In the genomic region with DNA sequence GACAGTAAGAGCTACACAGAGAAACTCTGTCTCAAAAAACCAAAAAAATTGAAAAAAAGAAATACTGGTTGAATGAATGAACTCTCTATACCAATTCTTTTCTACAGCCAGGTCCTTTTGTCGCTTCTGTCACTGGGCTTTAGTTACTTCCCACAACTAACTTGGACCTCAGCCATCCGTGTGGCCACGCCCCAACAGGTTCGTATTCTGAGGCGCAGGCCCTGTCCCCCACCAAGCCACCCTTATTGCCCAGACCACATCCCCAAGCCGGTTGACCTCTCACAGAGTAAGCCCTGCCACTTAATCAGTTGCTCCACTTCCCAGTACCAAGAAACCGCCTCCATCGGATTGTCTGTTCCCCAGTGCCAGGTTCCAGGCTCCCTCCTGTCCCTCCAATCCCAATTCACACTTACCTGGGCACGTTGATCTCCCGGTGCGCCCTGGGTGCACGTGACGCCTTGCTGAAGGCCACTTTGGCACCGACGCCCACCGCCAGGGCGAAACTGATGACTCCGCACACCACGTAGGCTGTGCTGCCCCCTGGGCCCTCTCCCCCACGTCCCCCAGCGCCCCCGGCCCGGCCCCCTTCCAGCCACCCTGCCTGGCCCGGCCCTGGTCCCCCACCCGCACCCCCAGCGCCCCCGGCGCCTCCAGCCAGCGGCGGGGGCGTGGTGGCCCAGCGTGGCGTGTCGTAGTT, we compare ENCODE assay signal across 9 mouse cellular contexts. TPM values are rescaled to one million over a fixed set of nuclear protein-coding genes. Genes with fewer than 3 reads are reported as not detected.
DNase-seq lines count a peak whose midpoint lies in the region; ATAC-seq lines count a peak whose summit lies in the region.
"Had no signal": no experiment of that assay in that cellular context is flagged by ENCODE, and none has a peak within 500 bp of the region (broad histone marks: within the 10 kb centered on the region; RNA-seq: fewer than 3 reads in every experiment).

No protein-coding gene starts in this region.

- no peaks in the 10 kb centered on the region for H3K36me3 ChIP-seq in heart, embryonic 14.5 days (ENCODE audit: control insufficient read depth, insufficient read depth, low read length)
- H3K36me3 ChIP-seq in embryonic facial prominence, embryonic 15.5 days, result no peaks in the 10 kb centered on the region
- H3K36me3 ChIP-seq in midbrain, embryonic 14.5 days (ENCODE audit: control insufficient read depth, insufficient read depth, low read length), result 0 out of 2 replicates have a peak, but pooled peaks cover 7% of the 10 kb centered on the region
- H3K36me3 ChIP-seq: G1E had no signal

- peaks cover 2 to 5% of the 10 kb centered on the region in 2 experiments; a peak in 2 of 4 replicates for H3K4me1 ChIP-seq in heart, embryonic 14.5 days (ENCODE audit: control insufficient read depth in 2 of 2, insufficient read depth in 2 of 2, low read length in 2 of 2)
- peaks cover 10% of the 10 kb centered on the region for H3K4me1 ChIP-seq in embryonic facial prominence, embryonic 15.5 days
- no peaks in the 10 kb centered on the region for H3K4me1 ChIP-seq in midbrain, embryonic 14.5 days (ENCODE audit: control insufficient read depth, insufficient read depth, low read length)

- H3K9ac ChIP-seq in heart, embryonic 14.5 days (ENCODE audit: low read length), result peak overlapping the region; percentile 8; the same call in 1 of the 2 replicates
- no peak overlapping the region; the same call in 1 of the 2 replicates for H3K9ac ChIP-seq in embryonic facial prominence, embryonic 15.5 days
- peak overlapping the region; percentile 82 for H3K9ac ChIP-seq in midbrain, embryonic 14.5 days (replicated peaks; ENCODE audit: low read length)

- WGBS in heart, embryonic 14.5 days, result 4% methylated on average over 31 of the region's 34 CpGs
- WGBS in embryonic facial prominence, embryonic 15.5 days, result 5% methylated on average over 34 of the region's 34 CpGs
- WGBS in midbrain, embryonic 14.5 days, result 5% methylated on average over 33 of the region's 34 CpGs

- intact Hi-C loops in heart, postnatal 14 days (cut with DNase I), result no loop called here

- peak overlapping the region; percentile 49 to 52 for H3K4me3 ChIP-seq in heart, embryonic 14.5 days (ENCODE audit: control insufficient read depth in 1 of 2, insufficient read depth in 1 of 2, low read depth in 1 of 2, low read length in 2 of 2)
- peak overlapping the region; percentile 47 for H3K4me3 ChIP-seq in embryonic facial prominence, embryonic 15.5 days (replicated peaks)
- peak overlapping the region; percentile 62 for H3K4me3 ChIP-seq in midbrain, embryonic 14.5 days (replicated peaks; ENCODE audit: low read depth, low read length)

- DNase-seq in heart, postnatal 14 days, result no peak
- peak; percentile 42 to 56 for DNase-seq in kidney, postnatal 25 days
- no peak for DNase-seq in midbrain, embryonic 14.5 days
- DNase-seq in right cerebral cortex, postnatal 10 days (ENCODE audit: low spot score in 2 of 2), result no peak
- no peak for DNase-seq in retina, embryonic 14.5 days (ENCODE audit: low spot score)
- DNase-seq in adrenal gland, adult 18-20 months (ENCODE audit: low spot score in 2 of 2), result no peak

- peaks cover 72% of the 10 kb centered on the region for H3K27me3 ChIP-seq in heart, embryonic 14.5 days (ENCODE audit: control insufficient read depth, insufficient read depth, low read length)
- peaks cover 74% of the 10 kb centered on the region for H3K27me3 ChIP-seq in embryonic facial prominence, embryonic 15.5 days
- peaks cover 8% of the 10 kb centered on the region; the same call in 1 of the 2 replicates for H3K27me3 ChIP-seq in midbrain, embryonic 14.5 days (ENCODE audit: control insufficient read depth, insufficient read depth, low read length)

- H3K4me2 ChIP-seq in heart, embryonic 14.5 days (ENCODE audit: low read length), result peak overlapping the region; percentile 84
- H3K4me2 ChIP-seq in embryonic facial prominence, embryonic 15.5 days (replicated peaks), result peak overlapping the region; percentile 87
- peak overlapping the region; percentile 82 for H3K4me2 ChIP-seq in midbrain, embryonic 14.5 days (ENCODE audit: low read length)

- no peak overlapping the region for H3K27ac ChIP-seq in heart, embryonic 14.5 days (replicated peaks in 1 of 2; ENCODE audit: control insufficient read depth in 1 of 2, insufficient read depth in 1 of 2, low read depth in 2 of 2, low read length in 2 of 2)
- H3K27ac ChIP-seq in embryonic facial prominence, embryonic 15.5 days (replicated peaks), result no peak overlapping the region
- peak overlapping the region; percentile 90 for H3K27ac ChIP-seq in midbrain, embryonic 14.5 days (replicated peaks; ENCODE audit: low read depth, low read length)

- H3K9me3 ChIP-seq in heart, embryonic 14.5 days (ENCODE audit: control insufficient read depth, low read length), result no peaks in the 10 kb centered on the region
- H3K9me3 ChIP-seq in embryonic facial prominence, embryonic 15.5 days (replicated peaks), result no peaks in the 10 kb centered on the region
- H3K9me3 ChIP-seq in midbrain, embryonic 14.5 days (ENCODE audit: control insufficient read depth, low read length), result no peaks in the 10 kb centered on the region
- H3K9me3 ChIP-seq: G1E had no signal

- 0 out of 2 replicates have a peak, but pooled peaks have one; percentile 8 for ATAC-seq in heart, embryonic 14.5 days (ENCODE audit: insufficient number of reproducible peaks, insufficient read depth, low FRiP score, low read depth)
- peak; percentile 16; the same call in 1 of the 2 replicates for ATAC-seq in embryonic facial prominence, embryonic 15.5 days (ENCODE audit: insufficient number of reproducible peaks, low FRiP score, low TSS enrichment, low read depth)
- ATAC-seq in midbrain, embryonic 14.5 days (ENCODE audit: low FRiP score, low TSS enrichment), result peak; percentile 5; the same call in 1 of the 2 replicates

RNA-seq across cellular contexts. Expression of a gene that starts 8.7 kb away (rescaled TPM):
- 0.05 TPM in 1 of 2 replicates, not detected in the other for polyA plus RNA-seq in heart, embryonic 14.5 days (2014; fragmentation: Nextera tagmentation; extraction: Ambion mirVana)
- total RNA-seq in heart, postnatal 14 days (2021), result under 1 TPM in 1 of 2 experiments, not detected in 1; 0.05 TPM
- polyA plus RNA-seq in embryonic facial prominence, embryonic 15.5 days (2015; fragmentation: Nextera tagmentation; extraction: Ambion mirVana), result 0.43 and 0.99 TPM in 2 replicates
- 14.0 and 19.4 TPM in 2 replicates for polyA plus RNA-seq in midbrain, embryonic 14.5 days (2014; fragmentation: Nextera tagmentation; extraction: Ambion mirVana)
- 1 to 10 TPM; 2.1 to 2.4 TPM for total RNA-seq in adrenal gland, adult 18-20 months (2021)
- polyA plus RNA-seq: G1E had no signal

RNA-seq across cellular contexts. Expression of a gene that starts 23.4 kb away (rescaled TPM):
- polyA plus RNA-seq in heart, embryonic 14.5 days (2014; fragmentation: Nextera tagmentation; extraction: Ambion mirVana), result 237 and 408 TPM in 2 replicates
- total RNA-seq in heart, postnatal 14 days (2021), result 100 to 1,000 TPM in 1 of 2 experiments, 10 to 100 TPM in 1; 97.9 to 112 TPM
- 348 and 351 TPM in 2 replicates for polyA plus RNA-seq in embryonic facial prominence, embryonic 15.5 days (2015; fragmentation: Nextera tagmentation; extraction: Ambion mirVana)
- polyA plus RNA-seq in midbrain, embryonic 14.5 days (2014; fragmentation: Nextera tagmentation; extraction: Ambion mirVana), result 290 and 338 TPM in 2 replicates
- 100 to 1,000 TPM; 119 to 128 TPM for total RNA-seq in adrenal gland, adult 18-20 months (2021)

RNA-seq across cellular contexts. Expression of a gene that starts 34.3 kb away (rescaled TPM):
- 4.2 and 4.3 TPM in 2 replicates for polyA plus RNA-seq in heart, embryonic 14.5 days (2014; fragmentation: Nextera tagmentation; extraction: Ambion mirVana)
- 1 to 10 TPM; 3.1 to 4.2 TPM for total RNA-seq in heart, postnatal 14 days (2021)
- polyA plus RNA-seq in embryonic facial prominence, embryonic 15.5 days (2015; fragmentation: Nextera tagmentation; extraction: Ambion mirVana), result 11.3 and 13.1 TPM in 2 replicates
- polyA plus RNA-seq in midbrain, embryonic 14.5 days (2014; fragmentation: Nextera tagmentation; extraction: Ambion mirVana), result 3.5 and 6.6 TPM in 2 replicates
- total RNA-seq in adrenal gland, adult 18-20 months (2021), result 10 to 100 TPM in 1 of 2 experiments, 1 to 10 TPM in 1; 9.6 to 18.3 TPM

RNA-seq across cellular contexts. Expression of a gene that starts 41.2 kb away (rescaled TPM):
- polyA plus RNA-seq in heart, embryonic 14.5 days (2014; fragmentation: Nextera tagmentation; extraction: Ambion mirVana), result 1.1 and 1.5 TPM in 2 replicates
- total RNA-seq in heart, postnatal 14 days (2021), result 10 to 100 TPM; 22.9 to 27.0 TPM
- 0.95 and 1.2 TPM in 2 replicates for polyA plus RNA-seq in embryonic facial prominence, embryonic 15.5 days (2015; fragmentation: Nextera tagmentation; extraction: Ambion mirVana)
- 0.43 and 0.54 TPM in 2 replicates for polyA plus RNA-seq in midbrain, embryonic 14.5 days (2014; fragmentation: Nextera tagmentation; extraction: Ambion mirVana)
- 10 to 100 TPM; 32.7 to 38.0 TPM for total RNA-seq in adrenal gland, adult 18-20 months (2021)

RNA-seq across cellular contexts. Expression of a gene that starts 43.1 kb away (rescaled TPM):
- 179 and 188 TPM in 2 replicates for polyA plus RNA-seq in heart, embryonic 14.5 days (2014; fragmentation: Nextera tagmentation; extraction: Ambion mirVana)
- 100 to 1,000 TPM; 469 to 532 TPM for total RNA-seq in heart, postnatal 14 days (2021)
- 397 and 411 TPM in 2 replicates for polyA plus RNA-seq in embryonic facial prominence, embryonic 15.5 days (2015; fragmentation: Nextera tagmentation; extraction: Ambion mirVana)
- 149 and 188 TPM in 2 replicates for polyA plus RNA-seq in midbrain, embryonic 14.5 days (2014; fragmentation: Nextera tagmentation; extraction: Ambion mirVana)
- total RNA-seq in adrenal gland, adult 18-20 months (2021), result 100 to 1,000 TPM; 849 to 923 TPM

Comparison
In these comparisons a context has a peak if more than half of its experiments do, and no peak if none do; other contexts are left out.
1. DNase-seq: peak in kidney, postnatal 25 days (2 of 2); none in heart, postnatal 14 days (0 of 2), midbrain, embryonic 14.5 days (single experiment), right cerebral cortex, postnatal 10 days (0 of 2), retina, embryonic 14.5 days (single experiment) and adrenal gland, adult 18-20 months (0 of 2).
2. Peak in every context shown above with its lines, with median percentiles within 50 percentile points of each other: ATAC-seq, H3K4me2 ChIP-seq and H3K4me3 ChIP-seq.